Mouse (Mus musculus) heart, adult 2 months (tissue): ENCODE results near the gene Tceanc2.

ENCODE experiments used
- CTCF ChIP-seq: fragments of 200-600 bp; IDR thresholded peaks from 2 replicates; pipeline ENCODE4 v1.8.1; 2022; ENCODE audit warnings: antibody characterized with exemption, mild to moderate bottlenecking, moderate library complexity
- EP300 ChIP-seq: fragments of 200-500 bp; IDR thresholded peaks from 2 replicates; pipeline ENCODE4 v1.6.1; 2011; ENCODE audit warnings: low read depth, low read length, control low read depth; ENCODE audit not compliant: insufficient read depth

- no peak for TF ChIP-seq EP300
- TF ChIP-seq CTCF, result no peak
Measured at GRCm38 (mm10) chr4:107217574-107217973, 38.7 kb upstream of the Tceanc2 start.
